Mouse (Mus musculus) olfactory bulb, adult 2 months (tissue): ENCODE data around the gene Bex6.

Experiments used
- CTCF ChIP-seq: fragments of 200-500 bp; IDR thresholded peaks from 2 replicates; pipeline ENCODE4 v1.5.1; 2012; ENCODE audit warnings: low read depth, mild to moderate bottlenecking, low read length, moderate library complexity; ENCODE audit not compliant: insufficient read depth
- POLR2A ChIP-seq: fragments of 200-500 bp; IDR thresholded peaks from 2 replicates; pipeline ENCODE4 v1.6.1; 2012; ENCODE audit warnings: mild to moderate bottlenecking, low read depth, low read length, moderate library complexity; ENCODE audit not compliant: insufficient read depth

- no peak for TF ChIP-seq POLR2A
- no peak for TF ChIP-seq CTCF
These were observed 4.6 kb upstream of the Bex6 start for GRCm38 (mm10) chr16:32175029-32175428.
